Mouse (Mus musculus) embryo, embryonic 11 days (tissue): Measurements from ENCODE around the gene Cybb.
A peak's percentile ranks its signal among the peaks of the same experiment; 100 is the strongest.
"Not testable (repeated sequence)": the region's sequence is repeated elsewhere in the genome, so short reads cannot be mapped to it uniquely, and the experiment has no call there.

ENCODE experiments used
- DNase-seq: peaks from one replicate; pipeline ENCODE4 v3.0.0-alpha.2; 2015

The Cybb gene

GRCm38 (mm10) chrX:9487671-9488070 lies at the start of gene Cybb:
Cybb (minus strand) TSS chrX:9487771.
- no peak for DNase-seq

- DNase-seq, result no peak
These were observed 49.3 kb upstream of the Cybb start for GRCm38 (mm10) chrX:9536881-9537280.

- DNase-seq, result peak; percentile 34
These were observed 32.4 kb upstream of the Cybb start for GRCm38 (mm10) chrX:9519969-9520368.

- not testable (repeated sequence) for DNase-seq
These were observed 30.0 kb upstream of the Cybb start for GRCm38 (mm10) chrX:9517531-9517930.

- DNase-seq, result not testable (repeated sequence)
These were observed 12.5 kb downstream of the Cybb start for GRCm38 (mm10) chrX:9475036-9475435.

DNA sequence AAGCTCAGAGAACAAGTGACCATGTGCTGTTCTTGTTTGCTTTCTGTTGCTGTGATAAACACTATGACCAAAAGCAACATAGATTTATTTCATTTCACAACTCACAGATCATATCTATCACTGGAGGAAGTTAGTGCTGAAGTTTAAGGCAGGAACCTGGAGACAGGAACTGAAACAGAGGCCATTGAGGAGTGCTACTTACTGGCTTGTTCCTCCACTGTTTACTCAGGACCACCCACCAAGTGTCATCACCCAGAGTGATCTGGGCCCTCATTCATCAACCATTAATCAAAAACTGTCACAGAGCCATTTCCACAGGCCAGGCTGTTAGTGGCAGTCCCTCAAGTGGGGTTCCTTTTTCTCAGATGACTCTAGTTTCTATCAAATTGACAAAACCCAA lies 13.1 kb downstream of the Cybb start:
- no peak for DNase-seq

- DNase-seq, result no peak
These were observed 13.8 kb downstream of the Cybb start for GRCm38 (mm10) chrX:9473768-9474167.

GRCm38 (mm10) chrX:9470811-9471388 lies 16.7 kb downstream of the Cybb start:
- no peak for DNase-seq

DNA sequence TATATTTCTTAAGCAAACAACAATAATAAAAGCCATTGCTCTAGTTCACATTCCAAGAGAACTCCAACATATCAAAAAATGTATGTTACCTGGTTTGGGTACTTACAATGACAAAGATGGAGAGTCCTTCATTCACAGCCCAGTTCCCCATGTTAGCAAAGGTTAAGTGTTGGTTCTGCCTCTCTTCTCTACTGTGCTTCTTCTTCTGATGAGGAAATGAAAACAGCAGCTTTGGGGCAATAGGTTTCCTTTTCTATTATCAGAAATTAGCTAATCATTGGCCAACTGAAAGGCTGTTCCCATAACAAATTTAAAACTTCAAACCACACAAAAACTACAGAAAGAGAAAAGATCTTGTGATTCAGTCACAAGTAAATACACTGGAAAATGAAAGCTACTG lies 18.5 kb downstream of the Cybb start:
- no peak for DNase-seq

DNA sequence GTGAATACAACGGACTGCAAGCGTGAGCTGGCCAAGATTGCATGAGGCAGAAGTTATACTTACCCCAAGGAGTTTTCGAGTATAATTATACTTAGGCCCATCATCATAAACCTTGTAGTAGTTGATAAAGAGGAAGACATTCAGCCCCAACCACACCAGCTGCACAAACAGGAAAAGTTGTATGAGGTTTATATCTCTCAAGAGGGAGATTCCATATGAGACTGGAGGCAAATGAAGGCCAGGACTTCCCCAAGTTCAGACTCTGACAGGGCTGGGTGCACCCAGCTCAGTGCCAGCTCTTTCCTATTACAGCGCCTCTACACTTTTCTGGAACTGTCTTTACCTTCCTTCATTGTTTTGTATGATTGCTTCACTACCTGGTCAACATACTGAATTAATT lies 20.6 kb downstream of the Cybb start:
- no peak for DNase-seq

GRCm38 (mm10) chrX:9465890-9466289 lies 21.7 kb downstream of the Cybb start:
- DNase-seq, result no peak

- DNase-seq, result no peak
These were observed 24.9 kb downstream of the Cybb start for GRCm38 (mm10) chrX:9462671-9463070.

DNA sequence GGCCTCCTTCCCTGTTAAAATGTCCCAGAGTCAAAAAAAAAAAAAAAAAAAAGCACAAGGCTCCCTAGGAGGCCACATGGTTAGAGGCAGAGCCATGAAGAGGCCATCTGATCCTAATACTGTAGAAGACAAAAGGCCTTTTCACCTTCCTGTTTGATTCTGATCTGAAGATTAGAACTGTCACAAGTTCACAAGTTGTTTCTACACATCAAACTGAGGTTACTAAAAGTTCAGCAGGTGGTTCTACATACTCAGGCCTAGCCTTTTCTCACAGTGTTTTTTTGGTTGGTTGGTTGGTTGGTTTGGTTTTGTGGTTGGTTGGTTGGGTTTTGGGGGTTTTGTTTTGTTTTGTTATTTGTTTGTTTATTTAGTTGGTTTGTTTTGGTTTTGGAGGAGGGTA lies 26.2 kb downstream of the Cybb start:
- DNase-seq, result no peak

DNA sequence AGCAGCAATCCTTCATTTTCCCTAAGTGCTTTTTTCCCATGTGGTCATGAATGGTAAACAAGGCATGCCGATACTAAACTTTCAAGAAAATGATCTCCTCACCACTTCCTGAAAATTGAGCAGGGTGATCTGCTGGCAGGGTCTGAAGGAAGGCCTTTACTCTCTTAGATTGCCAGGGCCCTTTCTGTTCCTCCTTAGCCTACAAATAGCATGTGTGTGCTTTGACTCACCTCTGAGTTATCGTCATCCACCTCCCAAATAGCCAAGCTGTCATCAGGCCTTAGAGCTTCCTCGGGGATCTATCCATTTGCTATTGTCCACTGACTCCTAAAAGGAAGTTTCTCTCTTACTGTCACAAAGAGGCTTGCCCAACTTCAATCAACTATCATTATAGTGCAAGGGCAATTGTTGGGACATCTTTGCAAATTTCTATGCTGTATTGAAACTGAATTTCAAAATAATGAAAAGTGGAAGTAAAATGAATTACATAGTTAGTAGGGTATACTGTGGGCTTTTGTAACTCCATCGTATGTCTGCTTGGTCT lies 27.1 kb downstream of the Cybb start:
- DNase-seq, result no peak

DNA sequence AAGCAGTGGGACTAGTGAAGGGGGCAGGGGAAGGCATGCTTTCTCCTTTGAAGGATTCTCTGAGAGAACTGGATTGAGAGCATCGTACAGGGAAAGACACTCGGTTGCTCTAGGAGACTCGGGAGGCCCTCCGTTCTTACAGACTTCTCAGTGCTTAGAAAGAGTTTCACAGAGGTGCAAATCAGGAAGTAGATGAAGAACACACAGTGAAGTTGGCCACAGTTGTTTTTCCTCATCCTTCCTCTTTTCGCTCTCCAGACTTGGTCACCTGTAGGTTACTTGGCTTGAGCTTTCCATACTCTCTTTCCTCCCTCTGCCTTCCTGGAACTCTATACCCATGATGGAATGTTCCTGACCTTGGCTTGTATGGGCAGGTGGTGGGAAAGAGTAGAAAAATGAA lies 35.2 kb downstream of the Cybb start:
- no peak for DNase-seq

DNA sequence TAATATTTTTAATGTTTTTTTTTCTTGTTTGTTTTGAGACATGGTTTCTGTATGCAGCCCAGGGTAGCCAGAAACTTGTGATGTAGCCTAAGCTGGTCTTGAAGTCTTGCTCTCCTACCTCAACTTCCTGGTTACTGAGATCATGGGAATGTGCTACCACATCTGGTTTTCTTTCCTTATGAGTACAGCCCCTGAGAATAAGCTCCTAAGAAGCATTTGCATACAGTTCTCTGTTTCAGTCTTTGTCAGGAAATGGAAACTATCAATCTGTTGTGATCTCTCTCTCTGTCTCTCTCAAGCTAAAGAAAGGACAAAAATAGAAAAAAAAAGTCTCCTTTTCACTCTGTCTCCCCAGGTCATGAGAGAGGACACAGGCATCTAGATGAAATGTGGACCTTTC lies 40.3 kb downstream of the Cybb start:
- DNase-seq, result no peak

DNA sequence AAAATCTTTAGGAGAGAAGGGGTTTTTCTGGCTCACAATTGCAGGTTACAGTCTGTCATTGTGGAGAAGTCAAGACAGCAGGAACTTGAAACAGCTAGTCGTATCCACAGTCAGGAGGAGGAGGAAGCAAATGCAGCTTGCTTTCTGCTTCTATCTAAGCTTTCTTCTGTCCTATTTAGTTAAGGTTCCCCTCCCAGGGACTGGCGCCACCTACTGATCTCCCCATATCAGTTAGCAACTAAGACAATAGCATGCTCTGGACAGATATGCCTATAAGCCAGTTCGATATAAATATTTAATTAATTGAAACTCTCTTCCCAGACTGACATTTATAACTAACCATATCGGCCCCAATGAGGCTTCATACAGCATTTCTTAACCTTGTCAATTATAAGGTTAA lies 46.5 kb downstream of the Cybb start:
- no peak for DNase-seq

- DNase-seq, result no peak
These were observed 47.0 kb downstream of the Cybb start for GRCm38 (mm10) chrX:9440556-9440955.

- no peak for DNase-seq
These were observed 48.3 kb downstream of the Cybb start for GRCm38 (mm10) chrX:9439257-9439656.

- DNase-seq, result no peak
These were observed 73.7 kb downstream of the Cybb start for GRCm38 (mm10) chrX:9413889-9414288.
